Mouse (Mus musculus): Measurements from ENCODE around the gene Loxl1. TPM values are rescaled to one million over a fixed set of nuclear protein-coding genes. Genes with fewer than 3 reads are reported as not detected.

The Loxl1 gene
- polyA plus RNA-seq, 1 experiment from 2014 or later = 3.7 TPM

- 78% methylated on average over 6 of the region's 6 CpGs for WGBS (ENCODE audit: insufficient replicate concordance)
- no peak overlapping the region for H3K9ac ChIP-seq
- no peak for ATAC-seq
- peaks cover 73% of the 10 kb centered on the region for H3K36me3 ChIP-seq
- H3K27ac ChIP-seq = peak overlapping the region; percentile 55; the same call in 1 of the 2 replicates
- H3K27me3 ChIP-seq (replicated peaks) = no peaks in the 10 kb centered on the region
- H3K9me3 ChIP-seq (replicated peaks) = no peaks in the 10 kb centered on the region
- peak overlapping the region; percentile 66; the same call in 1 of the 2 replicates for H3K4me2 ChIP-seq
- peaks cover 73% of the 10 kb centered on the region for H3K4me1 ChIP-seq
- H3K4me3 ChIP-seq = no peak overlapping the region
Measured at GRCm38 (mm10) chr9:58243696-58244095, 69.3 kb downstream of the Loxl1 start.

DNA sequence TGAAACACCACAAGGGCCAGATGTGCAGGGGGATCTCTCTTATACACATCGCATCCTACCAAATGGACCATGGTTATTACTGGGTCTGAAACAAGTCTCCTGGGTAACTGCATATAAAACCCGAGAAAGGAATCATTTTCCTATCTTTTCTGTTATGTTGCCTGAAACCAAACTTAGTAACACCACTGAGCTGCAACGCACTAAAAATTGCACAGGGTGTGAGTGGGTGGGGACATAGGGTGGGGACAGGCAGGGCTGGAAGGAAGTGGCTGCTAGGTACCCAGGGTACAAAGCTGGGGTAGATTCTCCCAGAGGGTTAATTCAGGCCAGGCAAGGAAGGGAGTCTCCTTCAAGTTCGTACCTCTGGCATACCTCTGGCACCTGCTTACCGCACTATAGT, 70.3 kb downstream of the Loxl1 start:
- H3K36me3 ChIP-seq = peaks cover 78% of the 10 kb centered on the region
- H3K9me3 ChIP-seq (replicated peaks) = no peaks in the 10 kb centered on the region
- peak overlapping the region; percentile 34 for H3K4me2 ChIP-seq
- ATAC-seq = no peak
- no peaks in the 10 kb centered on the region for H3K27me3 ChIP-seq (replicated peaks)
- peaks cover 70% of the 10 kb centered on the region for H3K4me1 ChIP-seq
- WGBS (ENCODE audit: insufficient replicate concordance) = 63% methylated on average over 5 of the region's 5 CpGs
- no peak overlapping the region for H3K4me3 ChIP-seq
- H3K27ac ChIP-seq = peak overlapping the region; percentile 48; the same call in 1 of the 2 replicates
- peak overlapping the region; percentile 27; the same call in 1 of the 2 replicates for H3K9ac ChIP-seq

GRCm38 (mm10) chr9:58241780-58242485, 71.1 kb downstream of the Loxl1 start:
- Histone ChIP-seq H3K27me3 (replicated peaks) (no peaks in the 10 kb centered on the region), H3K27ac (0 out of 2 replicates have a peak overlapping the region, but pooled peaks have one; percentile 48), H3K4me1 (peaks cover 67% of the 10 kb centered on the region), H3K4me2 (no peak overlapping the region; the same call in 1 of the 2 replicates), H3K36me3 (peaks cover 84% of the 10 kb centered on the region), H3K9ac (no peak overlapping the region), H3K9me3 (replicated peaks) (no peaks in the 10 kb centered on the region), H3K4me3 (no peak overlapping the region)
- ATAC-seq = no peak
- WGBS (ENCODE audit: insufficient replicate concordance) = 65% methylated on average over 9 of the region's 9 CpGs

Other genes starting within 250 kb of the Loxl1 start
- gene Stra6, start 249.4 kb downstream of the Loxl1 start, polyA plus RNA-seq (2016; fragmentation: Nextera tagmentation; extraction: Ambion mirVana) = 0.60 and 1.2 TPM in 2 replicates
- not detected in 2 replicates for gene Ccdc33, start 194.4 kb downstream of the Loxl1 start, polyA plus RNA-seq (2016; fragmentation: Nextera tagmentation; extraction: Ambion mirVana)
- gene Islr, start 108.9 kb downstream of the Loxl1 start, polyA plus RNA-seq (2016; fragmentation: Nextera tagmentation; extraction: Ambion mirVana) = 4.9 and 5.9 TPM in 2 replicates
- gene Islr2, start 108.9 kb downstream of the Loxl1 start, polyA plus RNA-seq (2016; fragmentation: Nextera tagmentation; extraction: Ambion mirVana) = 0.07 TPM in 1 of 2 replicates, not detected in the other
- 24.4 and 26.5 TPM in 2 replicates for gene Pml, start 63.4 kb downstream of the Loxl1 start, polyA plus RNA-seq (2016; fragmentation: Nextera tagmentation; extraction: Ambion mirVana)
- 6.5 and 6.6 TPM in 2 replicates for gene Stoml1, start 60.0 kb downstream of the Loxl1 start, polyA plus RNA-seq (2016; fragmentation: Nextera tagmentation; extraction: Ambion mirVana)
- gene Tbc1d21, start 57.3 kb upstream of the Loxl1 start, polyA plus RNA-seq (2016; fragmentation: Nextera tagmentation; extraction: Ambion mirVana) = not detected in 2 replicates
- gene Insyn1, start 175.4 kb upstream of the Loxl1 start, polyA plus RNA-seq (2016; fragmentation: Nextera tagmentation; extraction: Ambion mirVana) = 0.19 and 0.41 TPM in 2 replicates
- 5.9 and 6.2 TPM in 2 replicates for gene Cd276, start 242.3 kb upstream of the Loxl1 start, polyA plus RNA-seq (2016; fragmentation: Nextera tagmentation; extraction: Ambion mirVana)

All from liver, embryonic 12.5 days (tissue).